In genomic region chr8:45973988-45974505, GRCm38 (mm10) we compare ENCODE assay signal across 9 mouse cellular contexts. TPM values are rescaled to one million over a fixed set of nuclear protein-coding genes. Genes with fewer than 3 reads are reported as not detected.
DNase-seq lines count a peak whose midpoint lies in the region; ATAC-seq and TF ChIP-seq lines count a peak whose summit lies in the region.
"Had no signal": no experiment of that assay in that cellular context is flagged by ENCODE, and none has a peak within 500 bp of the region (broad histone marks: within the 10 kb centered on the region; RNA-seq: fewer than 3 reads in every experiment).

No protein-coding gene starts in this region.

- H3K27me3 ChIP-seq in lung, embryonic 15.5 days: no peaks in the 10 kb centered on the region
- H3K27me3 ChIP-seq in embryonic facial prominence, embryonic 15.5 days: no peaks in the 10 kb centered on the region
- no peaks in the 10 kb centered on the region for H3K27me3 ChIP-seq in hindbrain, postnatal 0 days (ENCODE audit: insufficient read depth, low read length)
- H3K27me3 ChIP-seq in neural tube, embryonic 14.5 days (ENCODE audit: control insufficient read depth, insufficient read depth, low read length): no peaks in the 10 kb centered on the region
- no peaks in the 10 kb centered on the region for H3K27me3 ChIP-seq in thymus, adult 2 months (ENCODE audit: control insufficient read depth, insufficient read depth, low read length)

- ATAC-seq in lung, embryonic 15.5 days (ENCODE audit: borderline replicate concordance, extremely low read depth, low FRiP score, low TSS enrichment): no peak
- ATAC-seq in embryonic facial prominence, embryonic 15.5 days (ENCODE audit: insufficient number of reproducible peaks, low FRiP score, low TSS enrichment, low read depth): no peak
- ATAC-seq in hindbrain, postnatal 0 days: no peak
- ATAC-seq in neural tube, embryonic 14.5 days (ENCODE audit: low read depth): no peak

- DNase-seq in lung, postnatal 36 days: no peak
- no peak for DNase-seq in hindbrain, postnatal 0 days (ENCODE audit: low spot score)
- no peak for DNase-seq in layer of hippocampus, postnatal 14 days (ENCODE audit: low spot score in 2 of 2)
- DNase-seq in thymus, adult 2 months: no peak
- DNase-seq: gastrocnemius, postnatal 14 days had no signal

- TF ChIP-seq POLR2A in thymus, adult 2 months (IDR thresholded peaks at IDR 0.05; ENCODE audit: control insufficient read depth, extremely low read depth, insufficient read depth, low read length, poor library complexity): no peak

- H3K4me1 ChIP-seq in lung, embryonic 15.5 days: peaks cover 11% of the 10 kb centered on the region; the same call in 1 of the 2 replicates
- peaks cover 12% of the 10 kb centered on the region for H3K4me1 ChIP-seq in embryonic facial prominence, embryonic 15.5 days
- H3K4me1 ChIP-seq in hindbrain, postnatal 0 days (ENCODE audit: insufficient read depth, low read length): peaks cover 7% of the 10 kb centered on the region
- peaks cover 11% of the 10 kb centered on the region for H3K4me1 ChIP-seq in neural tube, embryonic 14.5 days (ENCODE audit: control insufficient read depth, insufficient read depth, low read length)
- peaks cover 7% of the 10 kb centered on the region for H3K4me1 ChIP-seq in thymus, adult 2 months (replicated peaks; ENCODE audit: control insufficient read depth, insufficient read depth, low read length)

- H3K4me2 ChIP-seq in lung, embryonic 15.5 days: peak overlapping the region; percentile 72
- peak overlapping the region; percentile 65 for H3K4me2 ChIP-seq in embryonic facial prominence, embryonic 15.5 days (replicated peaks)
- 0 out of 2 replicates have a peak overlapping the region, but pooled peaks have one; percentile 75 for H3K4me2 ChIP-seq in hindbrain, postnatal 0 days (ENCODE audit: low read depth, low read length)
- peak overlapping the region; percentile 50; the same call in 1 of the 2 replicates for H3K4me2 ChIP-seq in neural tube, embryonic 14.5 days (ENCODE audit: low read depth, low read length)

- no peak overlapping the region; the same call in 1 of the 2 replicates for H3K27ac ChIP-seq in lung, embryonic 15.5 days
- peak overlapping the region; percentile 94 for H3K27ac ChIP-seq in embryonic facial prominence, embryonic 15.5 days (replicated peaks)
- no peak overlapping the region for H3K27ac ChIP-seq in hindbrain, postnatal 0 days
- H3K27ac ChIP-seq in neural tube, embryonic 14.5 days (ENCODE audit: low read depth, low read length): no peak overlapping the region
- H3K27ac ChIP-seq in thymus, adult 2 months (ENCODE audit: control insufficient read depth, insufficient read depth, low read length): no peak overlapping the region

- no peak overlapping the region for H3K9ac ChIP-seq in lung, embryonic 15.5 days
- H3K9ac ChIP-seq in embryonic facial prominence, embryonic 15.5 days: no peak overlapping the region
- no peak overlapping the region for H3K9ac ChIP-seq in hindbrain, postnatal 0 days (replicated peaks; ENCODE audit: low read length)
- no peak overlapping the region for H3K9ac ChIP-seq in neural tube, embryonic 14.5 days (replicated peaks; ENCODE audit: low read depth, low read length)

- no peak for TF ChIP-seq CTCF in hindbrain, postnatal 0 days (IDR thresholded peaks at IDR 0.05; ENCODE audit: low read depth)
- no peak for TF ChIP-seq CTCF in thymus, adult 2 months (IDR thresholded peaks at IDR 0.05; ENCODE audit: borderline replicate concordance, control insufficient read depth, extremely low read depth, insufficient read depth, low read length, poor library complexity)

- no peak overlapping the region for H3K4me3 ChIP-seq in lung, embryonic 15.5 days
- H3K4me3 ChIP-seq in embryonic facial prominence, embryonic 15.5 days (replicated peaks): peak overlapping the region; percentile 69; the same call in 1 of the 2 replicates
- H3K4me3 ChIP-seq in hindbrain, postnatal 0 days (ENCODE audit: low read length): no peak overlapping the region
- H3K4me3 ChIP-seq in neural tube, embryonic 14.5 days (ENCODE audit: low read depth, low read length): no peak overlapping the region
- no peak overlapping the region for H3K4me3 ChIP-seq in thymus, adult 2 months (ENCODE audit: control insufficient read depth, insufficient read depth, low read length)

- H3K36me3 ChIP-seq in lung, embryonic 15.5 days: peaks cover 6% of the 10 kb centered on the region
- H3K36me3 ChIP-seq in embryonic facial prominence, embryonic 15.5 days: peaks cover 17% of the 10 kb centered on the region
- no peaks in the 10 kb centered on the region for H3K36me3 ChIP-seq in hindbrain, postnatal 0 days (ENCODE audit: insufficient read depth, low read length)
- H3K36me3 ChIP-seq in neural tube, embryonic 14.5 days (ENCODE audit: control insufficient read depth, insufficient read depth, low read length): no peaks in the 10 kb centered on the region
- no peaks in the 10 kb centered on the region for H3K36me3 ChIP-seq in thymus, adult 2 months (ENCODE audit: control insufficient read depth, insufficient read depth, low read length)

- no peaks in the 10 kb centered on the region for H3K9me3 ChIP-seq in lung, embryonic 15.5 days
- no peaks in the 10 kb centered on the region for H3K9me3 ChIP-seq in embryonic facial prominence, embryonic 15.5 days (replicated peaks)
- 0 out of 2 replicates have a peak, but pooled peaks cover 3% of the 10 kb centered on the region for H3K9me3 ChIP-seq in hindbrain, postnatal 0 days (ENCODE audit: low read length)
- H3K9me3 ChIP-seq in neural tube, embryonic 14.5 days (ENCODE audit: control insufficient read depth, low read length): no peaks in the 10 kb centered on the region

- WGBS in lung, embryonic 15.5 days: 74% methylated on average over 8 of the region's 8 CpGs
- 63% methylated on average over 8 of the region's 8 CpGs for WGBS in embryonic facial prominence, embryonic 15.5 days
- WGBS in hindbrain, postnatal 0 days: 68% methylated on average over 8 of the region's 8 CpGs
- 62% methylated on average over 8 of the region's 8 CpGs for WGBS in neural tube, embryonic 14.5 days
- 81% methylated on average over 8 of the region's 8 CpGs for WGBS in thymus, adult 2 months

RNA-seq across cellular contexts. Expression of gene 1700029J07Rik, which starts 1.0 kb away (rescaled TPM):
- 3.3 and 4.3 TPM in 2 replicates for polyA plus RNA-seq in lung, embryonic 15.5 days (2015; fragmentation: Nextera tagmentation; extraction: Ambion mirVana)
- polyA plus RNA-seq in embryonic facial prominence, embryonic 15.5 days (2015; fragmentation: Nextera tagmentation; extraction: Ambion mirVana): 9.2 and 11.0 TPM in 2 replicates
- total RNA-seq in hindbrain, postnatal 0 days (2014; rRNA removed): 0.79 and 4.3 TPM in 2 replicates
- polyA plus RNA-seq in hindbrain, postnatal 0 days (2015; fragmentation: Nextera tagmentation; extraction: Ambion mirVana): 5.2 and 5.4 TPM in 2 replicates
- polyA plus RNA-seq in neural tube, embryonic 14.5 days (2014; fragmentation: Nextera tagmentation; extraction: Ambion mirVana): 5.2 and 7.0 TPM in 2 replicates
- total RNA-seq in layer of hippocampus, postnatal 14 days (2021): 1 to 10 TPM; 3.7 to 4.1 TPM
- polyA plus RNA-seq in thymus, adult 2 months (2012; rRNA removed): 0.19 and 0.27 TPM in 2 replicates

RNA-seq across cellular contexts. Expression of gene Ufsp2, which starts 1.3 kb away (rescaled TPM):
- 78.4 and 80.1 TPM in 2 replicates for polyA plus RNA-seq in lung, embryonic 15.5 days (2015; fragmentation: Nextera tagmentation; extraction: Ambion mirVana)
- 94.6 and 100 TPM in 2 replicates for polyA plus RNA-seq in embryonic facial prominence, embryonic 15.5 days (2015; fragmentation: Nextera tagmentation; extraction: Ambion mirVana)
- total RNA-seq in hindbrain, postnatal 0 days (2014; rRNA removed): 31.2 and 33.0 TPM in 2 replicates
- polyA plus RNA-seq in hindbrain, postnatal 0 days (2015; fragmentation: Nextera tagmentation; extraction: Ambion mirVana): 60.7 and 66.1 TPM in 2 replicates
- 69.6 and 72.6 TPM in 2 replicates for polyA plus RNA-seq in neural tube, embryonic 14.5 days (2014; fragmentation: Nextera tagmentation; extraction: Ambion mirVana)
- 10 to 100 TPM; 58.2 to 59.9 TPM for total RNA-seq in layer of hippocampus, postnatal 14 days (2021)
- polyA plus RNA-seq in thymus, adult 2 months (2012; rRNA removed): 11.2 and 13.0 TPM in 2 replicates

RNA-seq across cellular contexts. Expression of gene Lrp2bp, which starts 25.1 kb away (rescaled TPM):
- polyA plus RNA-seq in lung, embryonic 15.5 days (2015; fragmentation: Nextera tagmentation; extraction: Ambion mirVana): 0.64 and 0.92 TPM in 2 replicates
- 0.72 and 1.3 TPM in 2 replicates for polyA plus RNA-seq in embryonic facial prominence, embryonic 15.5 days (2015; fragmentation: Nextera tagmentation; extraction: Ambion mirVana)
- 0.10 TPM in 1 of 2 replicates, not detected in the other for total RNA-seq in hindbrain, postnatal 0 days (2014; rRNA removed)
- 0.23 and 0.33 TPM in 2 replicates for polyA plus RNA-seq in hindbrain, postnatal 0 days (2015; fragmentation: Nextera tagmentation; extraction: Ambion mirVana)
- 0.48 and 0.82 TPM in 2 replicates for polyA plus RNA-seq in neural tube, embryonic 14.5 days (2014; fragmentation: Nextera tagmentation; extraction: Ambion mirVana)
- total RNA-seq in layer of hippocampus, postnatal 14 days (2021): under 1 TPM; 0.26 to 0.48 TPM
- 0.08 TPM in 1 of 2 replicates, not detected in the other for polyA plus RNA-seq in thymus, adult 2 months (2012; rRNA removed)

RNA-seq across cellular contexts. Expression of gene Ankrd37, which starts 31.5 kb away (rescaled TPM):
- polyA plus RNA-seq in lung, embryonic 15.5 days (2015; fragmentation: Nextera tagmentation; extraction: Ambion mirVana): 33.4 and 44.7 TPM in 2 replicates
- 30.8 and 34.1 TPM in 2 replicates for polyA plus RNA-seq in embryonic facial prominence, embryonic 15.5 days (2015; fragmentation: Nextera tagmentation; extraction: Ambion mirVana)
- total RNA-seq in hindbrain, postnatal 0 days (2014; rRNA removed): 9.6 and 9.9 TPM in 2 replicates
- 14.1 and 15.5 TPM in 2 replicates for polyA plus RNA-seq in hindbrain, postnatal 0 days (2015; fragmentation: Nextera tagmentation; extraction: Ambion mirVana)
- polyA plus RNA-seq in neural tube, embryonic 14.5 days (2014; fragmentation: Nextera tagmentation; extraction: Ambion mirVana): 39.5 and 41.3 TPM in 2 replicates
- 1 to 10 TPM; 5.9 to 8.3 TPM for total RNA-seq in layer of hippocampus, postnatal 14 days (2021)
- 7.2 and 9.6 TPM in 2 replicates for polyA plus RNA-seq in thymus, adult 2 months (2012; rRNA removed)

RNA-seq across cellular contexts. Expression of gene Ccdc110, which starts 39.6 kb away (rescaled TPM):
- not detected in 2 replicates for polyA plus RNA-seq in lung, embryonic 15.5 days (2015; fragmentation: Nextera tagmentation; extraction: Ambion mirVana)
- polyA plus RNA-seq in embryonic facial prominence, embryonic 15.5 days (2015; fragmentation: Nextera tagmentation; extraction: Ambion mirVana): not detected in 2 replicates
- total RNA-seq in hindbrain, postnatal 0 days (2014; rRNA removed): not detected in 2 replicates
- polyA plus RNA-seq in hindbrain, postnatal 0 days (2015; fragmentation: Nextera tagmentation; extraction: Ambion mirVana): 0.19 and 0.21 TPM in 2 replicates
- 0.24 TPM in 1 of 2 replicates, not detected in the other for polyA plus RNA-seq in neural tube, embryonic 14.5 days (2014; fragmentation: Nextera tagmentation; extraction: Ambion mirVana)
- total RNA-seq in layer of hippocampus, postnatal 14 days (2021): 1 to 10 TPM; 1.1 TPM
- not detected in 2 replicates for polyA plus RNA-seq in thymus, adult 2 months (2012; rRNA removed)
- total RNA-seq: gastrocnemius, postnatal 14 days had no signal
- polyA plus RNA-seq: cerebellum, adult 2 months had no signal
